Mouse (Mus musculus) liver, postnatal 0 days (tissue): ENCODE data around the gene Crygn. TPM values are rescaled to one million over a fixed set of nuclear protein-coding genes. Genes with fewer than 3 reads are reported as not detected.
A peak's percentile ranks its signal among the peaks of the same experiment; 100 is the strongest.
"Not testable (repeated sequence)": the region's sequence is repeated elsewhere in the genome, so short reads cannot be mapped to it uniquely, and the experiment has no call there.

Source experiments
- ATAC-seq: fragments of 200-750 bp; cut with Nextera tagmentation; 2 replicates; pipeline ENCODE4 v1.8.0; 2017; ENCODE audit warnings: mild to moderate bottlenecking, moderate library complexity
- DNase-seq: peaks from one replicate; pipeline ENCODE4 v3.0.0-alpha.2; 2016
- H3K27ac ChIP-seq: fragments of 300-500 bp; sonication (generic); 2 replicates; pipeline ENCODE4 v1.5.1; 2014; ENCODE audit warnings: antibody characterized with exemption, moderate library complexity, mild to moderate bottlenecking, low read depth
- H3K27me3 ChIP-seq: fragments of 300-500 bp; sonication (generic); 2 replicates; pipeline ENCODE4 v1.6.1; 2014; ENCODE audit warnings: low read length, control low read depth, mixed read lengths; ENCODE audit not compliant: insufficient read depth
- H3K36me3 ChIP-seq: fragments of 300-500 bp; sonication (generic); replicated peaks from 2 replicates; pipeline ENCODE4 v1.6.1; 2014; ENCODE audit warnings: mild to moderate bottlenecking, control low read depth, low read length, moderate library complexity, mixed read lengths; ENCODE audit not compliant: insufficient read depth
- H3K4me1 ChIP-seq: fragments of 300-500 bp; sonication (generic); 2 replicates; pipeline ENCODE4 v1.6.1; 2014; ENCODE audit warnings: antibody characterized with exemption, mild to moderate bottlenecking, control low read depth; ENCODE audit not compliant: insufficient read depth
- H3K4me2 ChIP-seq: fragments of 300-500 bp; sonication (generic); 2 replicates; pipeline ENCODE4 v1.6.1; 2014; ENCODE audit warnings: low read depth, mild to moderate bottlenecking, low read length, moderate library complexity, mixed read lengths
- H3K4me3 ChIP-seq: fragments of 300-500 bp; sonication (generic); 2 replicates; pipeline ENCODE4 v1.5.1; 2014; ENCODE audit warnings: low read depth, low read length
- H3K9ac ChIP-seq: fragments of 300-500 bp; sonication (generic); replicated peaks from 2 replicates; pipeline ENCODE4 v1.6.1; 2014; ENCODE audit warnings: mild to moderate bottlenecking, moderate library complexity
- H3K9me3 ChIP-seq: fragments of 300-500 bp; sonication (generic); 2 replicates; pipeline ENCODE4 v1.6.1; 2016; ENCODE audit warnings: mild to moderate bottlenecking, control low read depth, low read length, mixed read lengths
- CTCF ChIP-seq: sonication (generic); IDR thresholded peaks from 2 replicates; pipeline ENCODE4 v1.5.1; 2016; ENCODE audit warnings: antibody characterized with exemption, low read depth
- EP300 ChIP-seq: IDR thresholded peaks from 2 replicates; pipeline ENCODE4 v1.6.1; 2016; ENCODE audit warnings: antibody characterized with exemption, low read depth, mild to moderate bottlenecking
- WGBS: fragments of 180-500 bp; shearing (Covaris S2); extraction: QIAGEN DNeasy Blood & Tissue Kit; methylation state at CpG from one replicate; pipeline ENCODE4 v1.1.7; 2014; ENCODE audit not compliant: insufficient replicate concordance; 5-methylcytosine and 5-hydroxymethylcytosine counted together
- polyA plus RNA-seq: library from polyadenylated mRNA; unstranded; fragments of >200 nt; fragmentation: Nextera tagmentation; extraction: Ambion mirVana; gene quantifications from 2 replicates; pipeline ENCODE4 v1.2.1, GENCODE M21; 2015

Crygn gene
- polyA plus RNA-seq, 1 experiment from 2014 or later: 1.4 TPM

GRCm38 (mm10) chr5:24778082-24778842 is 20.5 kb upstream of the Crygn start:
- TF ChIP-seq EP300 (no peak), CTCF (no peak)
- ATAC-seq (no peak), DNase-seq (no peak)
- no peaks in the 10 kb centered on the region for H3K36me3 ChIP-seq
- no peaks in the 10 kb centered on the region for H3K9me3 ChIP-seq
- 0 out of 2 replicates have a peak, but pooled peaks cover 7% of the 10 kb centered on the region for H3K27me3 ChIP-seq
- H3K9ac ChIP-seq: no peak overlapping the region
- WGBS: 42% methylated on average over 17 of the region's 17 CpGs
- H3K27ac ChIP-seq: no peak overlapping the region
- no peak overlapping the region for H3K4me3 ChIP-seq
- H3K4me1 ChIP-seq: no peaks in the 10 kb centered on the region
- H3K4me2 ChIP-seq: no peak overlapping the region

- TF ChIP-seq EP300: no peak
- peak; percentile 31; the same call in 1 of the 2 replicates for TF ChIP-seq CTCF
- DNase-seq (no peak), ATAC-seq (no peak)
- H3K4me1 ChIP-seq: no peaks in the 10 kb centered on the region
- no peaks in the 10 kb centered on the region for H3K9me3 ChIP-seq
- H3K36me3 ChIP-seq: no peaks in the 10 kb centered on the region
- no peak overlapping the region for H3K4me2 ChIP-seq
- 0 out of 2 replicates have a peak, but pooled peaks cover 7% of the 10 kb centered on the region for H3K27me3 ChIP-seq
- 70% methylated on average over 4 of the region's 4 CpGs for WGBS
- H3K27ac ChIP-seq: no peak overlapping the region
- no peak overlapping the region for H3K4me3 ChIP-seq
- H3K9ac ChIP-seq: no peak overlapping the region
Measured at GRCm38 (mm10) chr5:24776681-24777080, 18.9 kb upstream of the Crygn start.

GRCm38 (mm10) chr5:24774549-24774948 is 16.7 kb upstream of the Crygn start:
- ATAC-seq, H3K36me3 ChIP-seq, H3K27me3 ChIP-seq, H3K4me3 ChIP-seq, H3K4me2 ChIP-seq, H3K9me3 ChIP-seq, H3K4me1 ChIP-seq, H3K9ac ChIP-seq, DNase-seq, H3K27ac ChIP-seq: not testable (repeated sequence)
- 92% methylated on average over 16 of the region's 16 CpGs for WGBS

GRCm38 (mm10) chr5:24756931-24757330 is 877 bp downstream of the Crygn start:
- ATAC-seq (no peak), DNase-seq (no peak)
- no peak overlapping the region for H3K9ac ChIP-seq
- no peak overlapping the region for H3K4me2 ChIP-seq
- H3K36me3 ChIP-seq: no peaks in the 10 kb centered on the region
- 64% methylated on average over 3 of the region's 3 CpGs for WGBS
- no peak overlapping the region for H3K4me3 ChIP-seq
- H3K27me3 ChIP-seq: no peaks in the 10 kb centered on the region
- H3K27ac ChIP-seq: no peak overlapping the region
- H3K9me3 ChIP-seq: no peaks in the 10 kb centered on the region
- TF ChIP-seq CTCF (no peak), EP300 (no peak)
- H3K4me1 ChIP-seq: 0 out of 2 replicates have a peak, but pooled peaks cover 2% of the 10 kb centered on the region

- Histone ChIP-seq H3K36me3 (no peaks in the 10 kb centered on the region), H3K4me1 (peaks cover 14% of the 10 kb centered on the region), H3K9me3 (no peaks in the 10 kb centered on the region), H3K9ac (no peak overlapping the region), H3K4me3 (peak overlapping the region; percentile 60; the same call in 1 of the 2 replicates), H3K4me2 (peak overlapping the region; percentile 98), H3K27ac (peak overlapping the region; percentile 8; the same call in 1 of the 2 replicates), H3K27me3 (no peaks in the 10 kb centered on the region)
- peak; percentile 12; the same call in 1 of the 2 replicates for ATAC-seq
- 10% methylated on average over 2 of the region's 2 CpGs for WGBS
- DNase-seq: no peak
- TF ChIP-seq CTCF: no peak
- TF ChIP-seq EP300: no peak
Measured at GRCm38 (mm10) chr5:24752175-24752498, 5.7 kb downstream of the Crygn start.

GRCm38 (mm10) chr5:24751305-24752174 is 6.3 kb downstream of the Crygn start:
- no peaks in the 10 kb centered on the region for H3K36me3 ChIP-seq
- peak overlapping the region; percentile 98 for H3K4me2 ChIP-seq
- TF ChIP-seq EP300 (no peak), CTCF (no peak)
- DNase-seq (peak; percentile 56), ATAC-seq (peak; percentile 62)
- H3K9ac ChIP-seq: peak overlapping the region; percentile 70
- peak overlapping the region; percentile 60 for H3K4me3 ChIP-seq
- peak overlapping the region; percentile 85 for H3K27ac ChIP-seq
- peaks cover 14% of the 10 kb centered on the region for H3K4me1 ChIP-seq
- no peaks in the 10 kb centered on the region for H3K27me3 ChIP-seq
- H3K9me3 ChIP-seq: no peaks in the 10 kb centered on the region
- WGBS: 3% methylated on average over 25 of the region's 25 CpGs
